Mouse (Mus musculus): Measurements from ENCODE around the gene Ndc1. TPM values are rescaled to one million over a fixed set of nuclear protein-coding genes. Genes with fewer than 3 reads are reported as not detected.

The Ndc1 gene
- polyA plus RNA-seq (2012; rRNA removed) = 27.8 and 38.8 TPM in 2 replicates
- 35.4 and 35.8 TPM in 2 replicates for polyA plus RNA-seq (2014; fragmentation: Nextera tagmentation; extraction: Ambion mirVana)

DNA sequence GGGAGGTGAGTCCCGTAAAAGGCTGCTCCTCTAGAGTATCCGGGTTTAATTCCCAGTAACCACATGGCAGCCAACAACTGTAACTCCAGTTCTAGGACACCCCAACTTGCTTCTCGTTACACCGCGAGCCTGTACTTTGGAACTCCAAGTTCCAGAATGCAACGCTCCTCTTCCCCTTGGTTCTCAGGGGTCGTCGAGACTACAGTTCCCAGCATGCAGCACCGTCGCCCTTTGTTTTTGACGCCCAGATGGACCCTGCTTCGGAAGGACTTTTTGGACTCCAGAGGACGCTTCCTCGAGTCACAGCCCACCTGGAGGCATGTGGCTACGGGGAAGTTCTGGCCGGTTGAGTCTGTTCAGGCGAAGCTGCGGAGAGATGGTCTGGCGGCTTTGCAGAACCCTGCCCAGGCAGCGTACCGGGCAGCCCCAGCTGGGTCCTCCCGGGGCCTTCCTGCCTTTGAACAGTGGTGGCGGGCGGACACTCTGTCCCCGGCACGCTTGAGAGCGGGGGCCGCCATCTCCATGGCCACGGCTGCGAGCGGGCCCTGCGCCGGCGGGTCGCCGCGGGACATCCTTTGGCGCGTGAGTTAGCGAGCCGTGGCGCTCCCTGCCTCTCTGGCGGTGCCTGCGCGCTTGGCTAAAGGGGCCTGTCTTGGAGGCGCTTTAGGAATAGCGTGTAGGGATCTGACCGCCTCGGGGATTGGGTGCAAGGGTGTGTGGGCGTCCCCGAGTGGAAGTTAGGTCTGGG, at the start of gene Ndc1:
Gene Ndc1, plus strand, starts transcription at position 218 of the 748 bp plus-strand sequence.
- no peaks in the 10 kb centered on the region for H3K9me3 ChIP-seq (ENCODE audit: control insufficient read depth, low read length)
- peak within 1 kb of the TSS; percentile 91 for H3K27ac ChIP-seq (replicated peaks; ENCODE audit: low read depth, low read length)
- DNase-seq (ENCODE audit: low spot score) (peak; percentile 90), ATAC-seq (ENCODE audit: low FRiP score, low read depth) (peak; percentile 96)
- peak within 1 kb of the TSS; percentile 79 for H3K4me2 ChIP-seq (replicated peaks; ENCODE audit: low read depth, low read length, severe bottlenecking)
- peak within 1 kb of the TSS; percentile 87 for H3K9ac ChIP-seq (ENCODE audit: low read depth, low read length, severe bottlenecking)
- H3K4me3 ChIP-seq (replicated peaks; ENCODE audit: low read length) = peak within 1 kb of the TSS; percentile 85
- peaks cover 16% of the 10 kb centered on the region; the same call in 1 of the 2 replicates for H3K36me3 ChIP-seq (ENCODE audit: control insufficient read depth, insufficient read depth, low read length)
- H3K4me1 ChIP-seq (ENCODE audit: control insufficient read depth, insufficient read depth, low read length) = peaks cover 6% of the 10 kb centered on the region; the same call in 1 of the 2 replicates
- no peaks in the 10 kb centered on the region for H3K27me3 ChIP-seq (ENCODE audit: control insufficient read depth, insufficient read depth, low read length)
- no peak for TF ChIP-seq POLR2A (IDR thresholded peaks at IDR 0.05; ENCODE audit: borderline replicate concordance, extremely low read depth, insufficient read depth, insufficient read length)
- under 1% methylated on average over 50 of the region's 51 CpGs for WGBS

DNA sequence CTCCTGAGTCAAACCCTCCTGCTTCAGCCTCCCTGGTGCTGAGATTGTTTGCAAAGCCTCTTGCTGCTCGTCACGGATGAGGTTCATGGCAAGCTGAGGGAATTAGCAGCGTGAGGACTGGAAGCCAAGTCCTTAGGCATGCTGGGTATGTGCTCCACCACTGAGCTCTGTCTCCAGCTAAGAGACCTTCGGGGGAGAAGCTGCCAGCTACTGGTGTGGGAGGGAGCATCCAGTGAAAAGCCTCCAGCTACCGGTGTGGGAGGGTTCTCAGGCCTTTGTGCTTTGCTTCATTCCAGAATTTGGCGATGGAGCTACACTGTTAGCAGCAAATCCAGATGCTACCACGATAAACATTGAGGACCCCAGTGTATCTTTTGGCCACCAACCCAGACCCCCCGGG, 48.9 kb upstream of the Ndc1 start:
- Histone ChIP-seq H3K4me3 (replicated peaks; ENCODE audit: low read length) (no peak overlapping the region), H3K9me3 (ENCODE audit: control insufficient read depth, low read length) (no peaks in the 10 kb centered on the region), H3K27me3 (ENCODE audit: control insufficient read depth, insufficient read depth, low read length) (no peaks in the 10 kb centered on the region), H3K36me3 (ENCODE audit: control insufficient read depth, insufficient read depth, low read length) (peaks cover 61% of the 10 kb centered on the region), H3K4me2 (replicated peaks; ENCODE audit: low read depth, low read length, severe bottlenecking) (no peak overlapping the region), H3K27ac (replicated peaks; ENCODE audit: low read depth, low read length) (no peak overlapping the region), H3K9ac (ENCODE audit: low read depth, low read length, severe bottlenecking) (no peak overlapping the region), H3K4me1 (ENCODE audit: control insufficient read depth, insufficient read depth, low read length) (peaks cover 6% of the 10 kb centered on the region)
- WGBS = 74% methylated on average over 7 of the region's 8 CpGs
- no peak for ATAC-seq (ENCODE audit: low FRiP score, low read depth)
- DNase-seq (ENCODE audit: low spot score) = no peak
- TF ChIP-seq POLR2A (IDR thresholded peaks at IDR 0.05; ENCODE audit: borderline replicate concordance, extremely low read depth, insufficient read depth, insufficient read length) = no peak

DNA sequence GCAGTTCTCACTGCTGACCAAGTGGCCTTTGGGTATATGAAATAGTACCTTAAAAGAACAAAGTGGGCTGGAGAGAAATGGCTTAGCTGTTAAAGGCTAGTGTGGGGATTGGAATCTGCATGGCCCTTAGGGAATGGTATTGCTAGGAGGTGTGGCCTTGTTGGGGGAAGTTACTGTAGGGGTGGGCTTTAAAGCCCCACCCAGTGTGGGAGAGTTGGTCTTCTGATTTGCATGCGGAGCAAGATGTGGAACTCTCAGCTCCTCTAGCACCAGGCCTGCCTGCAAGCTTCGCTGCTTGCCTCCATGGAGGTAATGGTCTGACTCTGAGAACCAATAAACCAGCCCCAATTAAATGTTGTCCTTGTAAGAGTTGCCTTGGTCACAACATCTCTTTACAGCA, 46.5 kb upstream of the Ndc1 start:
- WGBS = 49% methylated on average over 2 of the region's 2 CpGs
- DNase-seq (ENCODE audit: low spot score) (no peak), ATAC-seq (ENCODE audit: low FRiP score, low read depth) (no peak)
- H3K27ac ChIP-seq (replicated peaks; ENCODE audit: low read depth, low read length) = no peak overlapping the region
- no peak overlapping the region for H3K9ac ChIP-seq (ENCODE audit: low read depth, low read length, severe bottlenecking)
- no peaks in the 10 kb centered on the region for H3K27me3 ChIP-seq (ENCODE audit: control insufficient read depth, insufficient read depth, low read length)
- no peaks in the 10 kb centered on the region for H3K9me3 ChIP-seq (ENCODE audit: control insufficient read depth, low read length)
- no peak overlapping the region for H3K4me2 ChIP-seq (replicated peaks; ENCODE audit: low read depth, low read length, severe bottlenecking)
- no peak for TF ChIP-seq POLR2A (IDR thresholded peaks at IDR 0.05; ENCODE audit: borderline replicate concordance, extremely low read depth, insufficient read depth, insufficient read length)
- H3K4me3 ChIP-seq (replicated peaks; ENCODE audit: low read length) = no peak overlapping the region
- H3K4me1 ChIP-seq (ENCODE audit: control insufficient read depth, insufficient read depth, low read length) = no peaks in the 10 kb centered on the region
- peaks cover 71% of the 10 kb centered on the region for H3K36me3 ChIP-seq (ENCODE audit: control insufficient read depth, insufficient read depth, low read length)

DNA sequence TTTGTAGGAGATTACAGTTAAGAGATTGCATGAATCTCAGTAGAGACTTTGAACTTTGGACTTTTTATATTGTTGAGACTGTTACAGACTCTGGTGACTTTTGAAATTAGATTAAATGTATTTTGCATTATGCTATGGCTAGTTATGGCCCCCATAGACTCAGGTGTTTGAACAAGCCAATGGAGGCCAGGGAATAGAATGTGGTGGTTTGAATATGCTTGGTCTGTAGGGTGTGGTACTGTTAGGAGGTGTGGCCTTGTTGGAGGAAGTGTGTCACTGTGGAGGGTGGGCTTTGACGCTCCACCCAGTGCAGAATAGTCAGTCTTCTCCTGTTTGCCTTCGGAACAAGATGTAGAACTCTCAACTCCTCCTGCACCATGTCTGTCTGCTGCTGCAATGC, 44.5 kb upstream of the Ndc1 start:
- no peak for DNase-seq (ENCODE audit: low spot score)
- H3K4me2 ChIP-seq (replicated peaks; ENCODE audit: low read depth, low read length, severe bottlenecking) = no peak overlapping the region
- 91% methylated on average over 2 of the region's 2 CpGs for WGBS
- H3K9me3 ChIP-seq (ENCODE audit: control insufficient read depth, low read length) = no peaks in the 10 kb centered on the region
- H3K4me3 ChIP-seq (replicated peaks; ENCODE audit: low read length) = no peak overlapping the region
- no peaks in the 10 kb centered on the region for H3K27me3 ChIP-seq (ENCODE audit: control insufficient read depth, insufficient read depth, low read length)
- TF ChIP-seq POLR2A (IDR thresholded peaks at IDR 0.05; ENCODE audit: borderline replicate concordance, extremely low read depth, insufficient read depth, insufficient read length) = no peak
- no peaks in the 10 kb centered on the region for H3K4me1 ChIP-seq (ENCODE audit: control insufficient read depth, insufficient read depth, low read length)
- H3K9ac ChIP-seq (ENCODE audit: low read depth, low read length, severe bottlenecking) = no peak overlapping the region
- H3K36me3 ChIP-seq (ENCODE audit: control insufficient read depth, insufficient read depth, low read length) = peaks cover 57% of the 10 kb centered on the region
- no peak for ATAC-seq (ENCODE audit: low FRiP score, low read depth)
- H3K27ac ChIP-seq (replicated peaks; ENCODE audit: low read depth, low read length) = no peak overlapping the region

DNA sequence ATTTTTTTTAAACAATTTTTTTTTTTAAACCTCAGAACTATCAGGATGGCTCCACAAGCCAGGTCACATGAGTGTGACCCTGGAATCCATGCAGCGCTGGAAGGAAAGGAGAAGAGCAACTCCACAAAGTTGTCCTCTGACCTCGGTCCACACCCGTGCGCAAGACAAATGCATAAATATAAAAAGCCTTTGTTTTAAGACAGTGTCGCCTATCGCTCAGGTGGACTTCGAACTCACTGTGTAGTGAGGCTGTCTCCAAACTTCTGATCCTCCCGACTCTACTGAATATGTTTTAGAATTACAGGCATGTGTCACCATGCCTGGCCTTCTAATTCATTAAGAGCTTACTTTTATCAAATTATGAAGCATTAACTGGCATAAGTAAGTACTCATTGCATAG, 39.1 kb upstream of the Ndc1 start:
- H3K4me1 ChIP-seq (ENCODE audit: control insufficient read depth, insufficient read depth, low read length) = no peaks in the 10 kb centered on the region
- H3K27ac ChIP-seq (replicated peaks; ENCODE audit: low read depth, low read length) = no peak overlapping the region
- ATAC-seq (ENCODE audit: low FRiP score, low read depth) (no peak), DNase-seq (ENCODE audit: low spot score) (no peak)
- no peaks in the 10 kb centered on the region for H3K9me3 ChIP-seq (ENCODE audit: control insufficient read depth, low read length)
- H3K9ac ChIP-seq (ENCODE audit: low read depth, low read length, severe bottlenecking) = no peak overlapping the region
- no peak for TF ChIP-seq POLR2A (IDR thresholded peaks at IDR 0.05; ENCODE audit: borderline replicate concordance, extremely low read depth, insufficient read depth, insufficient read length)
- no peaks in the 10 kb centered on the region for H3K27me3 ChIP-seq (ENCODE audit: control insufficient read depth, insufficient read depth, low read length)
- peaks cover 19% of the 10 kb centered on the region for H3K36me3 ChIP-seq (ENCODE audit: control insufficient read depth, insufficient read depth, low read length)
- no peak overlapping the region for H3K4me2 ChIP-seq (replicated peaks; ENCODE audit: low read depth, low read length, severe bottlenecking)
- WGBS = 94% methylated on average over 8 of the region's 8 CpGs
- no peak overlapping the region for H3K4me3 ChIP-seq (replicated peaks; ENCODE audit: low read length)

Measured in limb, embryonic 14.5 days (tissue).